Mouse (Mus musculus) lung, adult 2 months (tissue): ENCODE measurements around the gene Srp68.

Experiments
- CTCF ChIP-seq: fragments of 200-500 bp; IDR thresholded peaks from 2 replicates; pipeline ENCODE4 v1.5.1; 2011; ENCODE audit warnings: mild to moderate bottlenecking, low read length, control low read depth; ENCODE audit not compliant: insufficient read depth
- POLR2A ChIP-seq: fragments of 200-500 bp; IDR thresholded peaks from 2 replicates; pipeline ENCODE4 v1.6.1; 2011; ENCODE audit warnings: low read depth, mild to moderate bottlenecking, control low read depth, low read length, borderline replicate concordance; ENCODE audit errors: extremely low read depth

DNA sequence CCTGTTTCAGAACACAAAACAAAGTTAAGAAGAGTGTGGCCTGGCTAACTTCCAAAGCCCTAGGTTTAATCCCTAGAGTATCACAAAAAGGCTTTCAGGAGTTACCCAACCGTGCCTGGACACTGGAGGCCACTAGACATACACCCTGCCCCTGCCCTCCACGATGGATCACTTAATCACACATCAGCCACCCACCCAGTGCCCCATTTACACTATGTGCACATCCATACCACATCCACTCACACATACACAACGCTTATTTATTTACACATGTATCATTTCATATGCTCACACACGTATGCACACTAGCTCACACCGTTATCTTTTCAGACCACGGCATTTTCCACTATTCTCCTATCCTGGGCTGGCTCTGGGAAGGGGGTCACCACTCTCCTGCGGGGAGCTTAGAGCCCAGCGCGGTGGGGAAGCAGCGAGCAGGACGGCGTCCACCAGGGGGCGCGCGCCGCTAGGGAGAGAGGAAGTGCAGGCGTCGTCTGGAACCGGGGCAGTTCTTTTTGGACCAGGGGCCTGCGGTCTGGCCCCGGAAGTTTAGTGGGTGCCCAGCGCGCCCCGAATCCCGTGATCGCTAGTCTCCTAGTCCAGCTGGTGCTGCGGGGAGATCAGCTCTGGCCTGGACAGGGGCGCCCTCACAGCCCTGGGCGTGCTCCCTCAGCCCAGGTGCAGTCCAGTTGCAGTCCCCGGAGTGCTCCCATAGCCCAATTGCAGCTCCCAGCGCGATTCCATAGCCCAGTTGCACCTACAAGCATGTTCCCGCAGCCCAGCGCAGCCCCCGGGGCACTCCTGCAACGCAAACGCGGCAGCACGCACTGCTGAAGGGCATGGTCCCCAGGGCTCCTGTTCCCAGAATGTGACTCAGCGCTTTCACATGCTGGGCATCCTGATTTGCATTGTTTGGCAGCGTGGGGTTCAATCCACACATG, 45.0 kb upstream of the Srp68 start:
- TF ChIP-seq CTCF (peak; percentile 68), POLR2A (0 out of 2 replicates have a peak, but pooled peaks have one; percentile 11)
